Mouse (Mus musculus) embryonic facial prominence, embryonic 13.5 days (tissue): ENCODE measurements at regions not wholly inside any gene's neighbourhood (a gene's known extent, or its start where the extent isn't known, plus 50 kb on each side); places are given as distances from the start of the nearest gene placed in this dataset.
"Not testable (repeated sequence)": the region's sequence is repeated elsewhere in the genome, so short reads cannot be mapped to it uniquely, and the experiment has no call there.

Source experiments
- ATAC-seq: fragments of 200-750 bp; cut with Nextera tagmentation; 2 replicates; pipeline ENCODE4 v1.8.0; 2017; ENCODE audit warnings: low read depth; ENCODE audit not compliant: insufficient number of reproducible peaks, insufficient read depth, low FRiP score, low TSS enrichment
- H3K27ac ChIP-seq: fragments of 300-500 bp; sonication (generic); 2 replicates; pipeline ENCODE4 v1.5.1; 2015; ENCODE audit warnings: moderate library complexity, mild to moderate bottlenecking, inconsistent platforms
- H3K27me3 ChIP-seq: fragments of 300-500 bp; sonication (generic); 2 replicates; pipeline ENCODE4 v1.6.1; 2015; ENCODE audit warnings: mild to moderate bottlenecking, inconsistent platforms
- H3K36me3 ChIP-seq: fragments of 300-500 bp; sonication (generic); 2 replicates; pipeline ENCODE4 v1.6.1; 2015; ENCODE audit warnings: mild to moderate bottlenecking, inconsistent platforms
- H3K4me1 ChIP-seq: fragments of 300-500 bp; sonication (generic); 2 replicates; pipeline ENCODE4 v1.6.1; 2015; ENCODE audit warnings: inconsistent platforms
- H3K4me2 ChIP-seq: fragments of 300-500 bp; sonication (generic); 2 replicates; pipeline ENCODE4 v1.6.1; 2015; ENCODE audit warnings: moderate library complexity, mild to moderate bottlenecking, inconsistent platforms
- H3K4me3 ChIP-seq: fragments of 300-500 bp; sonication (generic); 2 replicates; pipeline ENCODE4 v1.5.1; 2015; ENCODE audit warnings: mild to moderate bottlenecking, inconsistent platforms
- H3K9ac ChIP-seq: fragments of 300-500 bp; sonication (generic); 2 replicates; pipeline ENCODE4 v1.6.1; 2015; ENCODE audit warnings: mild to moderate bottlenecking, inconsistent platforms
- H3K9me3 ChIP-seq: fragments of 300-500 bp; sonication (generic); 2 replicates; pipeline ENCODE4 v1.6.1; 2016; ENCODE audit warnings: inconsistent platforms
- WGBS: fragments of 180-500 bp; shearing (Covaris S2); methylation state at CpG from one replicate; pipeline ENCODE4 v1.1.7; 2015; ENCODE audit warnings: mixed read lengths; 5-methylcytosine and 5-hydroxymethylcytosine counted together

DNA sequence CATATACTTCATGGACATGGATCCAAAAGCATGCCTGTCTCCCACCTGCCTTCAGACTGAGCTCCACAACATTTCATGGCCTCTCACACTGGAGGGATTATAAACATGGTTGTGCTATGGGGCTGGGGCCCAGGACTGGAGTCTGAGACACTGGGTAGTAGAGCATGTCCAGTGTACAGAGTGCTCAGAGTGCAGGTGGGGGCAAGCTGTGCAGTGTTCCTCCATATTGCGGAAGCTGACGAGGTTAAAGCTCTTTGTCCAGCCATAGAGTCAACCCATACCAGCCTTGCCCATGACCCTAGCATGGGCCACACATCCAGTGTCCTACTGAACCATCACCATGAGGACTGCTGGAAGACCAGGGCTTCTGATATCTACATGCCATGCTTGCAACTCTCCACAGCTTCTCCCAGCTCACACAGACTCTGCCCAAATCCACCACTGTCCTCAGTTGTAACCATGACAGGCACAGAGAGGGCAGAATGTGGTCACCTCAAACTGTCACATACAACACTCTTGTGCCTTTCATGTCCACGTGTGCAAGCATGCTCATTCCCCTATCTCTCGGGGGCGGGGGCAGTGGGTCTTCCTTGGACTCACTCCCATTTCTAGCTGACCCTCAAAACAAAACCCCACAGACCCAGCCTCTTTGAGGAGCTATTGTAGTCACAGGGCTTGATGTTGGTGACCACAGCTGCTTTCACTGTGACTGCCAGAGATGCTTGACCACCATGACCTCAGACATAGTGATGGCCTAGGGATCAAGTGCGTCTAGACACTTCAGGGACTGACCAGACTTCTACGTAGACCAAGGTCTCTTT is 55.9 kb downstream of the Tmem121 start:
- H3K27ac ChIP-seq = no peak overlapping the region
- H3K4me2 ChIP-seq = no peak overlapping the region
- H3K4me3 ChIP-seq = no peak overlapping the region
- whole genome bisulfite sequencing = 81% methylated on average over 7 of the region's 7 CpGs
- H3K9me3 ChIP-seq = no peaks in the 10 kb centered on the region
- H3K4me1 ChIP-seq = no peaks in the 10 kb centered on the region
- no peaks in the 10 kb centered on the region for H3K27me3 ChIP-seq
- H3K9ac ChIP-seq = no peak overlapping the region
- no peak for ATAC-seq
- no peaks in the 10 kb centered on the region for H3K36me3 ChIP-seq

DNA sequence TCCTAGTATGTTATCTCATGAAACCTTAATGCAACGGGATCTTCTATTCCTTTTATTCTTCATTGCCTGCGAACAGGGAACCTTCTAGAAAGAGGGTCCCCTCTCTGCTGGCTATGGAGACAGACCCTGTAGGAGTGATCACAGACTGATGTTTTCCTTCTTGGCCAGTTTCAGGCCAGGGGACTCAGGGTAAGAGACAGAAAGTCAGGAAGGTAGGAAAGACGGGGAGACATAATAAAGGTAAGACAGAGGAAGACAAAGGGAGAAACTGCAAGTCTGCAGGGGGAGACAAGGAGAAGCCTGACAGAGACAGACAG is 56.4 kb downstream of the Tmem121 start:
- no peak overlapping the region for H3K27ac ChIP-seq
- no peaks in the 10 kb centered on the region for H3K4me1 ChIP-seq
- no peak overlapping the region for H3K9ac ChIP-seq
- no peak overlapping the region for H3K4me2 ChIP-seq
- 83% methylated on average over 3 of the region's 3 CpGs for WGBS
- ATAC-seq = no peak
- no peaks in the 10 kb centered on the region for H3K36me3 ChIP-seq
- no peaks in the 10 kb centered on the region for H3K27me3 ChIP-seq
- H3K9me3 ChIP-seq = no peaks in the 10 kb centered on the region
- H3K4me3 ChIP-seq = no peak overlapping the region

GRCm38 (mm10) chr12:113244685-113245084 is 59.0 kb downstream of the Tmem121 start:
- 78% methylated on average over 2 of the region's 2 CpGs for WGBS
- ATAC-seq = 0 out of 2 replicates have a peak, but pooled peaks have one; percentile 11
- Histone ChIP-seq H3K4me3 (no peak overlapping the region), H3K36me3 (no peaks in the 10 kb centered on the region), H3K4me2 (no peak overlapping the region), H3K9ac (no peak overlapping the region), H3K4me1 (no peaks in the 10 kb centered on the region), H3K27ac (no peak overlapping the region), H3K9me3 (no peaks in the 10 kb centered on the region), H3K27me3 (no peaks in the 10 kb centered on the region)

GRCm38 (mm10) chr12:113253446-113254424 is 68.0 kb downstream of the Tmem121 start:
- WGBS = 69% methylated on average over 2 of the region's 2 CpGs
- H3K4me1 ChIP-seq, ATAC-seq, H3K9ac ChIP-seq, H3K4me3 ChIP-seq, H3K27ac ChIP-seq, H3K4me2 ChIP-seq, H3K9me3 ChIP-seq, H3K36me3 ChIP-seq, H3K27me3 ChIP-seq: not testable (repeated sequence)

- Histone ChIP-seq H3K4me3 (no peak overlapping the region), H3K9ac (no peak overlapping the region), H3K36me3 (no peaks in the 10 kb centered on the region), H3K4me1 (no peaks in the 10 kb centered on the region), H3K9me3 (no peaks in the 10 kb centered on the region), H3K27me3 (no peaks in the 10 kb centered on the region), H3K4me2 (no peak overlapping the region), H3K27ac (no peak overlapping the region)
- 89% methylated on average over 3 of the region's 3 CpGs for WGBS
- ATAC-seq = no peak
These were observed 69.6 kb downstream of the Tmem121 start for GRCm38 (mm10) chr12:113255331-113255730.

GRCm38 (mm10) chr12:113256628-113257027 is 70.9 kb downstream of the Tmem121 start:
- Histone ChIP-seq H3K36me3 (no peaks in the 10 kb centered on the region), H3K4me2 (no peak overlapping the region), H3K9ac (no peak overlapping the region), H3K27me3 (no peaks in the 10 kb centered on the region), H3K27ac (no peak overlapping the region), H3K9me3 (no peaks in the 10 kb centered on the region), H3K4me1 (no peaks in the 10 kb centered on the region), H3K4me3 (no peak overlapping the region)
- WGBS = 79% methylated on average over 2 of the region's 2 CpGs
- no peak for ATAC-seq

DNA sequence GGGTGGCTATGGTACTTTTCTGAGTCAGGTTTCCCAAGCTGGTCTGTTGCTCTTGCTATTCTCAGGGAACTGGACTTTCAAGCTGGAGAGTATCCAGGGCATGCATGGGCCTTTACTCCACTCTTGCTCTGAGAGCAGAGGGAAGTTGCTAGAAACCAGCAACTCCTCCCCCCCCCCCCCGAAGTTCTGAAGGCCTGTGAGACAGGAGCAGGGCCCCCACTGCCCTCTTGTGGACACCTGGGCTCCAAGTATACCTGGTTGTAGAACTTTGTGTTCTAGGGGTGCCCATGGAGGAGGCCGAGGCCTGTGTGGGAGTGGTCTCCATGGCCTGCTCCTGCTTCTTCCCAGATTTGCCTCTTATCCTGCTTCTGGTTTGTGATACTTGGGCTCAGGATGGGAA is 71.5 kb downstream of the Tmem121 start:
- Histone ChIP-seq H3K27ac (no peak overlapping the region), H3K36me3 (no peaks in the 10 kb centered on the region), H3K4me3 (no peak overlapping the region), H3K4me1 (no peaks in the 10 kb centered on the region), H3K9me3 (no peaks in the 10 kb centered on the region), H3K4me2 (no peak overlapping the region), H3K9ac (no peak overlapping the region), H3K27me3 (no peaks in the 10 kb centered on the region)
- 60% methylated on average over 2 of the region's 2 CpGs for WGBS
- no peak for ATAC-seq

DNA sequence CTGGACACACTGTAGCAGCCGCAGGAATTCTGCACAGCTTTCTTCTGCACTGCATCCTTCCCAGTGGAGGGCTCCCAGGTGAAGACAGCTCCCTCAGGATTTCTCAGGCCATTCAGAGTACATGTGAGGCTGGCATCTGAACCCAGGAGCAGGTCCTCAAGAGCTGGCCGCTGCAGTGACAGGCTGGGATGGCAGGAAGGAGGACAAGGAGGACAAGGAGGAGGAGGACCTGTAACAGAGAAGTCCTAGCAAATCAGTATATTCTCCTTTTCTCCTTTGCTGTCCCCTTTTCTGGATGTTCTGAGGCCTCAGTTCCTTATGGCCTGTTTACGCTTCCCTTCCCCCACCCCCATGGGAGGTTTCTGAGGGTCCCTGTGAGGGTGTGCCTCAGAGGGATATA is 73.7 kb downstream of the Tmem121 start:
- Histone ChIP-seq H3K36me3 (no peaks in the 10 kb centered on the region), H3K4me1 (no peaks in the 10 kb centered on the region), H3K9me3 (no peaks in the 10 kb centered on the region), H3K4me2 (no peak overlapping the region), H3K9ac (no peak overlapping the region), H3K4me3 (no peak overlapping the region), H3K27me3 (no peaks in the 10 kb centered on the region), H3K27ac (no peak overlapping the region)
- ATAC-seq = no peak
- 82% methylated on average over 3 of the region's 3 CpGs for WGBS

DNA sequence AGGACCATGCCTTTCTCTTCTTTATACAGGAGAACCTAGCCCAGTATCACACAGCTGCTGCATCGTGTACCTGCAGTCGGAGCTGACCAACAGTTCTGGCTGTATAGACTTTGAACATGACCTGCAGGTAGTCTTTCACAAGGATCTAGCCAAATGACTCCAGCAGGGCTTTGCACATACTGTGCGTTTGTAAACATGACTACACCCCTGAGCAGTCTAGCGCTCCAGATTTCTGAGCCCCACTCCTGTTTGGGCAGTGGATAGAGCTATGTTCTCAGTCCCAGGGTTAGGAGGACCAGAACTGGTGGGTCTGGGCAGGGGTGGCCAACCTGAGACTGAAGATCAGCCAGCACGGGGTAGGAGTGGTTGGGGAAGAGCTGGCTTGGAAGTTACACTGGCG is 74.6 kb downstream of the Tmem121 start:
- ATAC-seq = no peak
- H3K4me2 ChIP-seq = no peak overlapping the region
- H3K27ac ChIP-seq = no peak overlapping the region
- no peak overlapping the region for H3K9ac ChIP-seq
- 88% methylated on average over 6 of the region's 6 CpGs for WGBS
- no peaks in the 10 kb centered on the region for H3K27me3 ChIP-seq
- H3K9me3 ChIP-seq = no peaks in the 10 kb centered on the region
- no peaks in the 10 kb centered on the region for H3K36me3 ChIP-seq
- no peak overlapping the region for H3K4me3 ChIP-seq
- H3K4me1 ChIP-seq = no peaks in the 10 kb centered on the region

DNA sequence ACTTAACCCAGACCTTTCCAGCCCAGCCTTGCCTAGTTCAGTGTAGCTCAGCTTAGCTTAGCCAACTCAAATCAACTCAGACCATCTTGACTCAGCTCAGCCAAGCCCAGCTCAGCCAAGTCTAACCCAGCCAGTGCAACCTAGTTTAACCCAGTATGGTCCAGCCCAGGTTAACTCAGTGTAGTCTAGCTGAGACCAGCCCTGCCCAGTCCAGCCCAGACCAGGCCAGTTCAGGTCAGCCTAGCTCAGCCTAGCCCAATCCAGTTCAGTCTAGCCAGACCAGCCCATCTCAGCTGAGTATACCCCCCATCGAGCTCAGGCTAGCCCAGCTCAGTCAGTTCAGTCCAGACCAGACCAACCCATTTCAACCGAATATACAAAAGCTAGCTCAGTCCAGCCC is 90.2 kb downstream of the Tmem121 start:
- no peak overlapping the region for H3K4me3 ChIP-seq
- WGBS = 73% methylated on average over 2 of the region's 2 CpGs
- H3K9ac ChIP-seq = no peak overlapping the region
- no peak overlapping the region for H3K4me2 ChIP-seq
- no peaks in the 10 kb centered on the region for H3K27me3 ChIP-seq
- no peaks in the 10 kb centered on the region for H3K4me1 ChIP-seq
- H3K36me3 ChIP-seq = no peaks in the 10 kb centered on the region
- no peaks in the 10 kb centered on the region for H3K9me3 ChIP-seq
- peak; percentile 43; the same call in 1 of the 2 replicates for ATAC-seq
- H3K27ac ChIP-seq = no peak overlapping the region

GRCm38 (mm10) chr12:113276355-113276942 is 90.7 kb downstream of the Tmem121 start:
- Histone ChIP-seq H3K4me3 (no peak overlapping the region), H3K4me2 (no peak overlapping the region), H3K9me3 (no peaks in the 10 kb centered on the region), H3K36me3 (no peaks in the 10 kb centered on the region), H3K27ac (no peak overlapping the region), H3K27me3 (no peaks in the 10 kb centered on the region), H3K9ac (no peak overlapping the region), H3K4me1 (no peaks in the 10 kb centered on the region)
- WGBS = 68% methylated on average over 1 of the region's 1 CpGs
- ATAC-seq = peak; percentile 56
